In genomic region chr19:58312492-58312891, GRCm38 (mm10) we compare ENCODE assay signal across 20 mouse cellular contexts.
"Had no signal": no experiment of that assay in that cellular context is flagged by ENCODE, and none has a peak within 500 bp of the region (broad histone marks: within the 10 kb centered on the region; RNA-seq: fewer than 3 reads in every experiment).

No protein-coding gene starts in this region.

- H3K4me3 ChIP-seq: liver, embryonic 13.5 days; liver, embryonic 15.5 days; lung, embryonic 15.5 days; megakaryocyte, embryonic 14.5 days; midbrain, embryonic 12.5 days; midbrain, embryonic 15.5 days; neural tube, embryonic 12.5 days; stomach, embryonic 15.5 days had no signal

- H3K4me1 ChIP-seq: liver, embryonic 13.5 days; liver, embryonic 15.5 days; lung, embryonic 15.5 days; megakaryocyte, embryonic 14.5 days; stomach, embryonic 15.5 days had no signal

- H3K27me3 ChIP-seq: liver, embryonic 13.5 days; liver, embryonic 15.5 days; lung, embryonic 15.5 days; megakaryocyte, embryonic 14.5 days; midbrain, embryonic 12.5 days; midbrain, embryonic 15.5 days; neural tube, embryonic 12.5 days; stomach, embryonic 15.5 days had no signal

- H3K36me3 ChIP-seq: liver, embryonic 15.5 days; lung, embryonic 15.5 days; midbrain, embryonic 15.5 days; stomach, embryonic 15.5 days had no signal

- H3K9me3 ChIP-seq: lung, embryonic 15.5 days; stomach, embryonic 15.5 days had no signal

- H3K27ac ChIP-seq: liver, embryonic 13.5 days; liver, embryonic 15.5 days; lung, embryonic 15.5 days; macrophage; midbrain, embryonic 12.5 days; midbrain, embryonic 15.5 days; neural tube, embryonic 12.5 days; stomach, embryonic 15.5 days; stomach, postnatal 0 days had no signal

- ATAC-seq: liver, postnatal 0 days; lung, postnatal 0 days; midbrain, embryonic 15.5 days had no signal

- H3K4me2 ChIP-seq: liver, embryonic 13.5 days; liver, embryonic 15.5 days; lung, embryonic 15.5 days; midbrain, embryonic 12.5 days; midbrain, embryonic 15.5 days; neural tube, embryonic 12.5 days; stomach, embryonic 15.5 days had no signal

- DNase-seq: liver, embryonic 13.5 days; liver, postnatal 0 days; lung, adult 2 months; lung, postnatal 14 days; lung, postnatal 36 days; retina, postnatal 1 day; right cerebral cortex, postnatal 14 days; thymus, adult 2 months; thymus, postnatal 25 days; thymus, postnatal 4 days had no signal

- H3K9ac ChIP-seq: liver, embryonic 13.5 days; liver, embryonic 15.5 days; liver, postnatal 0 days; lung, embryonic 15.5 days; midbrain, embryonic 12.5 days; midbrain, embryonic 15.5 days; neural tube, embryonic 12.5 days; stomach, embryonic 15.5 days had no signal
